Mouse (Mus musculus): Measurements from ENCODE around the gene Cfap43.

- TF ChIP-seq POLR2A (IDR thresholded peaks at IDR 0.05; ENCODE audit: extremely low read depth, insufficient read depth, low read length) (no peak), CTCF (IDR thresholded peaks at IDR 0.05; ENCODE audit: extremely low read depth, insufficient read depth, low read length) (no peak)
Measured at GRCm38 (mm10) chr19:47862581-47862980, 56.5 kb downstream of the Cfap43 start.

Data from cortical plate, adult 2 months (tissue).